Mouse (Mus musculus) gastrocnemius, adult 18-20 months (tissue): ENCODE measurements around the gene Nmu. TPM values are rescaled to one million over a fixed set of nuclear protein-coding genes. Genes with fewer than 3 reads are reported as not detected.
A peak's percentile ranks its signal among the peaks of the same experiment; 100 is the strongest.

Experiments used
- DNase-seq: peaks from one replicate; pipeline ENCODE4 v3.0.0; 2021; ENCODE audit warnings: low spot score
- total RNA-seq, 2 experiments: library from RNA; stranded (reverse); gene quantifications; 2 replicates each; pipeline ENCODE4 v1.2.3; 2021

Gene Nmu
- total RNA-seq, 2 experiments from 2014 or later = not detected

- no peak for DNase-seq
Observed at GRCm38 (mm10) chr5:76321249-76322196, 42.1 kb downstream of the Nmu start.

DNA sequence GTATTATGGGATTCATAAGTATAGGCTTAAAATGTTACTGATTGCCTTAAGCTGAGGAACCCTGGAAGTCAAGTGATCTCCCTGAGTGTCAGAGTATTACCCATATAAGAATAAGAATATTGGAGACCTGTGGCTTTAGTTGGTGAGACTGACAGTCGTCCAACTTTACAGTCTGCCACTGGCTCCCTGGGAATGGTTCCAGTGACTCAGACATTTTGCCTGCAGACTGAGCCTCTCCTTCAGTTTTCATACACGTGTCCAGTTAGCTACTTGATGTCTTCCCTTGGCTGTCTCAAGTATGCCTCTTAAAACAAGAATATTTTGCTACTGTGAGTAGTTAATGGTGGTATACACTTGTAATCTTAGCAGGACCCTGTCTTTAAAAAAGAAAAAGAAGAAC is 55.4 kb downstream of the Nmu start:
- DNase-seq = no peak

DNA sequence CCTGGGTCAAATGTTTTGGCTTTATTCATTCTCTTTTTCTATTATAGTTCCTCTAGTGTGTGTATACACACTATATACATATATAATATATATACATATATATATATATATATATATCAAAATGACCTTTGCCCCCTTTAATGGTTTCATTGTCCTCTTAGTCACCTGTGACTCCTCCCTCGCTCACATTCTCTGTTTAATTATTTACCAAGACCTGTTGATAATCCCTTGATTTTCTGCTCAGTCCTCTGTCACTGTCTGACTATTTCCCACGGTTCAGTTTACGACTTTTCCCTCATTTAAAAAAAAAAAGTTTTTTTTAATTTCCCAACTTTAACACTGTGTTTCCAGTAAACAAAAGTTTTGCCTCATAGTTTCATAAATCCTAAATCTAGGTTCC is 57.3 kb downstream of the Nmu start:
- DNase-seq = no peak

GRCm38 (mm10) chr5:76305616-76306015 is 58.0 kb downstream of the Nmu start:
- no peak for DNase-seq

DNA sequence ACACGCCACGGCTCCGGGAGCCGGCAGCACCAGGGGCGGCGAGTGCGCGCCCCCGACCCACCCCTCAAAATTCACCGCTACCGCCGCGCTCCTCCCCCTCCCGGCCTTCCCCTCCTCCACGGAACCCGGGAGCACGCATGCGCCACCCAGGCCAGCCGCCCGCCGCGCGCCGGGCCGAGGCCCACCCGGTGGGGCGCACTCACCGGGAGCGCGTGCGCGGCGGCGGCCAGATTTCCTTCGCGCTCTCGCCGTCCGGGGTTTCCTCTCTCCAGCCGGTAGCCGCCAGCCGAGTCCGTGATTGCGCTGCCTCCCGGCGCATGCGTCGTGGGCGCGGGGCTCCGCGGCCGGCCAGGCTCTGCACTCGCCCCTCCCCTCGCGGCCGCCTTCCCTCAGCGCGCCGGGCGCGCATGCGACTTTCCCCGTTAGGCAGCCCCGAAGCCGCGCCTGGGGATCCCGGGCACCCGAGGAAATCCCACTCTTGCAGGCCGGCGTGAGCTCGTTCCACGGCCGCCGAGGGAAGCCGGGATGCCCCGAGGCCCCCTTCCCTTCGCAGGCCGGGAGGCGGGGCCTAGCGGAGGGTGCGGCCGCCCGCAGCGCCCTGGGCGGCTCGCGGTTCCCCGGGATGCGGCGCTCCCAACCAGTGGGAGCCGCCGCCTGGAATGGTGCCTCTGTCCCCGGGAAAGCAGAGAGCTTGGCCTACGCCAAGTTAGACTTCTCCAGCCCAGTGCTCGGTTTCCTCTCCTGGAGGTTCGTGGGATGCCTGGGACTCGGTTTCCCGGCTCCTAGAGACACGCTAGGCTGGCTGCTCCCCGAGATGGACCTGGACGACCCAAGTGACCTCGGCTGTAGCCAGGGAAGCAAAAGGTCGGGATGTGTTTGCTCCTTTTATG is 58.9 kb downstream of the Nmu start, which contains the start of gene Clock:
Gene Clock, minus strand, starts transcription at position 341 of the 890 bp plus-strand sequence.
- DNase-seq = peak; percentile 89

DNA sequence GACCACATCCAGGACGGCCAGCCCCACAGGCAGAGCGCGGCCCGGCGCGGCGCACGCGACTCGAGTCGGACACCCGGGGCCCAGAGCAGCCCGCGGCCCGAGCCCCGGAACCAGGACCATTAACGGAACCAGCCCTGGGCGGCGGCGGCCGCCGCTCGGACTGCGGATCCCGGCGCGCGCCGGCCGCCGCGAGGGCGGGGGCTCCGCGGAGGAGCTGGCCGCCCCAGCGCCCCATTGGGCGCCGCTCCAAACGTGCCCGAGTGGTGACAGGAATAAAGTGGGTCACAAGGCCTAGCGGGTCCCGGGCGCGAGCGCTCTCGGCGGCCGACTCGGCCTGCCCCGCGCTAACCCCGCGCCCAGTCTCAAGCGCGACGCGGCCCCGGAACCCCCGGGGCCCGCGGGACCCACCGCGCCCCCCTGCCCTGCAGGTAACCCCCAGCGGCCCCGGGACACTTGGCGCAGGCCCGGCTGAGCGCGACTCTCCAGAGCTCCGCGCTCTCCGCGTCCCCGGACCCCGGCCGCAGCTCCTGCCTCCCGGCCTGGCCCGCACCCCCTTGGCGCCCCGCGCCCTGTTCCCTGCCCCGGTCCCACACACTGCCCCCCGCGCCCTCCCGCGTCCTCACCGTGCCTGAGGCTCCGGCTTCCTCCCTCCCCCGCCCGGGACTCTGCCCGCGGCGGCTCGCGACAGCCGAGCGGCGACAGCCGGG is 59.7 kb downstream of the Nmu start:
- DNase-seq = peak; percentile 85

DNA sequence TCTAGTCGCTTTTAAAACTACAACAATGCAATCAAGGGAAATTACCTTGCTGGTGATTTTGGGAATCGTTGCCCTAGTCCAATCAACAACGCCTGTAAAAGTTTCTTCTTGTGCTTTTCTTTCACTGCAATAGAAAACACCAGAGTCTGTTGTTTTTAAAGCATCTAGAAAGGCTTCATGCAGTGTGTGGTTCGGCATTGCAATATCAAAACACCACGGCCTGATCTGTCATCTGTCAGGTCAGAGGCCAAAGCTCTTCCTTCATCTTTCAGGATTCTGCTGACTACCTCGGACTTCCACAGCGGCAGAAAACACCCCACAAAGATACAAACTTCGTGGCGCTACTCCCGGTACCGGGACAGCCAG is 60.2 kb downstream of the Nmu start:
- no peak for DNase-seq

DNA sequence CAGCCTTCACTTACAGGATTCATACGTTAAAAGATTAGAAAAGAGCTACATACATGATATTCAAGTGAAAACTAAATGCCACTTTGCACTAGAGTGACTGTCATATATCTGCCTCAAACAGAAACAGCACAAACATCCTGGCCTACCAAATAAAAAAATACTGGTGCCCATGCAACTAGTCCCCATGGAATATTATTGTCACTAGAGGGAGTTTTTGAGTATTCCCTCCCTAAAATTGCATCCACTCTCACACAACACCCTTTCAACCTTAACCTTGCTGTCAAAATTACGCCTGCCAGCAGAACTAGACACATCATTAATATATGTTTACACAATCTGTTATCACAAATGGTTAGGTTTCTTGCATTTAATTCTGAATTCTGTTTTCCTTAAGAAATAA is 61.6 kb downstream of the Nmu start:
- no peak for DNase-seq

DNA sequence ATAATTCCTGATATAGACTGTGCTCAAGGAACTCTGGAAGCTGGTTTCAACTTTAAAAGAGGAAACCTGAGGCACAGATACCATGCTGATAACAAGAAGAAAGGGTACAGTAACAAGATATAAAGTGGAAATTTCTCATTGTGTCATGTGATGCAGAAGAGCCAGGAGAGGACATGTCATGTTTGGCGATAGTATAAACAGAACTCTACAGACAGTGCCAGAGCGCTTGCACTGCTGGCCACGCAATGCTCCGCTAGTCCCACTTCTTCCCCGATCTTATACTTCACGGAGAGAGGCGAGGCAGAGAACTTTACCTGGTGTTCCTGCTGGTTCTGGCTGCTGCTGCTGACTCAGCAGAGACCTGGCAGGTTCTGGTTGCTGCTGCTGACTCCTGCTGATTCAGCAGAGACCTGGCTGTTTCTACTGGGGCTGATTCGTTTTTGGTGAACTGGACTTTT is 74.3 kb downstream of the Nmu start:
- no peak for DNase-seq

GRCm38 (mm10) chr5:76288256-76288655 is 75.3 kb downstream of the Nmu start:
- DNase-seq = no peak

- DNase-seq = no peak
Observed at GRCm38 (mm10) chr5:76287062-76287461, 76.5 kb downstream of the Nmu start.

DNA sequence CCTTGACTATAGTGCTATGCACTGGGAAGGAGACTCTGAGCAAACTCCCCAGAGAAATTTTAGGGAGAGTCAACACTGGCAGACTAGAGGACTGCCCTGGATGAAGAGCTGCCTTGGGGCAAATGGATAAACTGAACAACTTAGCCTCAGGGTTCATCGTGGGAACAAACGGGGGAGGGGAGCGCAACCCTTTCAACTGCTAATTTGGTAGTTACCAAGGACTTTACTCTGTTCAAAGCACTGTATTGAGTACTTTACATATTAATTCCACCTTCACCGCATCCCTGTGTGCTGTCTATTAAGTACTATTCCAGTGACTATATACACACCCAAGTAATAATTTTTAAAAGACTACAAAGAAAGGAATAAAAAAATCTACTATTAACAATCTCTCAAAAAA is 77.9 kb downstream of the Nmu start:
- no peak for DNase-seq

GRCm38 (mm10) chr5:76283890-76284289 is 79.7 kb downstream of the Nmu start:
- DNase-seq = no peak

Other genes with a start within 250 kb of the Nmu start
- 1 to 10 TPM; 2.1 to 2.7 TPM for gene Srd5a3, start 223.5 kb downstream of the Nmu start, total RNA-seq
- 10 to 100 TPM; 15.5 to 16.4 TPM for gene Tmem165, start 179.9 kb downstream of the Nmu start, total RNA-seq
- 10 to 100 TPM; 17.9 to 22.6 TPM for gene Clock, start 59.0 kb downstream of the Nmu start, total RNA-seq
- not detected for gene Pdcl2, start 32.6 kb downstream of the Nmu start, total RNA-seq
- not detected for gene Gm7271, start 120.3 kb upstream of the Nmu start, total RNA-seq
- 10 to 100 TPM; 10.2 to 11.3 TPM for gene Exoc1, start 165.5 kb upstream of the Nmu start, total RNA-seq
- 1 to 10 TPM in 1 of 2 experiments, under 1 TPM in 1; 0.84 to 1.0 TPM for gene Cep135, start 224.9 kb upstream of the Nmu start, total RNA-seq